Mouse (Mus musculus) kidney, embryonic 16.5 days (tissue): Measurements from ENCODE around the gene Tut1. TPM values are rescaled to one million over a fixed set of nuclear protein-coding genes. Genes with fewer than 3 reads are reported as not detected.

ENCODE experiments used
- ATAC-seq: fragments of 200-750 bp; cut with Nextera tagmentation; 2 replicates; pipeline ENCODE4 v1.8.0; 2017; ENCODE audit warnings: moderate TSS enrichment; ENCODE audit not compliant: low FRiP score, low TSS enrichment
- H3K27ac ChIP-seq: fragments of 300-500 bp; sonication (generic); 2 replicates; pipeline ENCODE4 v1.5.1; 2014; ENCODE audit warnings: low read length
- H3K27me3 ChIP-seq: fragments of 300-500 bp; sonication (generic); 2 replicates; pipeline ENCODE4 v1.6.1; 2014; ENCODE audit warnings: low read length, control low read depth, mixed read lengths; ENCODE audit not compliant: insufficient read depth
- H3K36me3 ChIP-seq: fragments of 300-500 bp; sonication (generic); 2 replicates; pipeline ENCODE4 v1.6.1; 2014; ENCODE audit warnings: low read length, control low read depth, mixed read lengths; ENCODE audit not compliant: insufficient read depth
- H3K4me1 ChIP-seq: fragments of 300-500 bp; sonication (generic); 2 replicates; pipeline ENCODE4 v1.6.1; 2014; ENCODE audit warnings: low read length, control low read depth, mixed read lengths; ENCODE audit not compliant: insufficient read depth
- H3K4me2 ChIP-seq: fragments of 300-500 bp; sonication (generic); replicated peaks from 2 replicates; pipeline ENCODE4 v1.6.1; 2014; ENCODE audit warnings: low read depth, low read length
- H3K4me3 ChIP-seq: fragments of 300-500 bp; sonication (generic); 2 replicates; pipeline ENCODE4 v1.5.1; 2014; ENCODE audit warnings: mild to moderate bottlenecking, low read length
- H3K9ac ChIP-seq: fragments of 300-500 bp; sonication (generic); replicated peaks from 2 replicates; pipeline ENCODE4 v1.6.1; 2014; ENCODE audit warnings: low read length
- H3K9me3 ChIP-seq: fragments of 300-500 bp; sonication (generic); 2 replicates; pipeline ENCODE4 v1.6.1; 2016; ENCODE audit warnings: low read length, control low read depth
- WGBS: fragments of 180-500 bp; shearing (Covaris S2); extraction: QIAGEN DNeasy Blood & Tissue Kit; methylation state at CpG from one replicate; pipeline ENCODE4 v1.1.7; 2014; 5-methylcytosine and 5-hydroxymethylcytosine counted together
- polyA plus RNA-seq: library from polyadenylated mRNA; unstranded; fragments of >200 nt; fragmentation: Nextera tagmentation; extraction: Ambion mirVana; gene quantifications from 2 replicates; pipeline ENCODE4 v1.2.1, GENCODE M21; 2015

Gene Tut1
- polyA plus RNA-seq, 1 experiment from 2014 or later = 36.0 TPM

DNA sequence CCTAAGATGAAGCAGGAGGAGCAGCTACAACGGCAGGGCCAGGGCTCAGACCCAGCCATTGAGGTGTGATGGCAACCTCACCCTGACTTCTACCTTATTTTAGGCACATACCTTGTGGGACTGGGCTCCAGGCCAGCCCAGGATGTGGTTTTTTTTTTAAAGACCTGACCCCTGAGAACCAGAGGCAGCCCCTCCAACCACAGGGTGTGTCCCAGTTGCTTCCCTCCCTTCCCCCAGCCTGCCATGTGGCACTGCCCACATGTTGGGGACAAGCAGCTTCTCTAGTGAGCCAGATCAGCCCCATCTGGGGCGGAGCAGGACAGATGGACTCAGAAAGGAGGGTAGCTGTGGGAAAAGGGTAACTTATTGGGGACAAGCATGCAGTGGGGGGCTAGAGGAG is 26.9 kb upstream of the Tut1 start:
- WGBS = 83% methylated on average over 2 of the region's 2 CpGs
- no peak overlapping the region for H3K27ac ChIP-seq
- no peak overlapping the region for H3K4me3 ChIP-seq
- no peaks in the 10 kb centered on the region for H3K9me3 ChIP-seq
- H3K9ac ChIP-seq = no peak overlapping the region
- no peak overlapping the region for H3K4me2 ChIP-seq
- no peak for ATAC-seq
- peaks cover 19% of the 10 kb centered on the region for H3K4me1 ChIP-seq
- H3K27me3 ChIP-seq = no peaks in the 10 kb centered on the region
- peaks cover 22% of the 10 kb centered on the region; the same call in 1 of the 2 replicates for H3K36me3 ChIP-seq

GRCm38 (mm10) chr19:8927891-8928525 is 25.6 kb upstream of the Tut1 start:
- Histone ChIP-seq H3K27ac (no peak overlapping the region), H3K36me3 (peaks cover 19% of the 10 kb centered on the region; the same call in 1 of the 2 replicates), H3K9me3 (no peaks in the 10 kb centered on the region), H3K4me2 (no peak overlapping the region), H3K27me3 (no peaks in the 10 kb centered on the region), H3K4me1 (peaks cover 18% of the 10 kb centered on the region), H3K9ac (no peak overlapping the region), H3K4me3 (no peak overlapping the region)
- 87% methylated on average over 12 of the region's 12 CpGs for WGBS
- no peak for ATAC-seq

DNA sequence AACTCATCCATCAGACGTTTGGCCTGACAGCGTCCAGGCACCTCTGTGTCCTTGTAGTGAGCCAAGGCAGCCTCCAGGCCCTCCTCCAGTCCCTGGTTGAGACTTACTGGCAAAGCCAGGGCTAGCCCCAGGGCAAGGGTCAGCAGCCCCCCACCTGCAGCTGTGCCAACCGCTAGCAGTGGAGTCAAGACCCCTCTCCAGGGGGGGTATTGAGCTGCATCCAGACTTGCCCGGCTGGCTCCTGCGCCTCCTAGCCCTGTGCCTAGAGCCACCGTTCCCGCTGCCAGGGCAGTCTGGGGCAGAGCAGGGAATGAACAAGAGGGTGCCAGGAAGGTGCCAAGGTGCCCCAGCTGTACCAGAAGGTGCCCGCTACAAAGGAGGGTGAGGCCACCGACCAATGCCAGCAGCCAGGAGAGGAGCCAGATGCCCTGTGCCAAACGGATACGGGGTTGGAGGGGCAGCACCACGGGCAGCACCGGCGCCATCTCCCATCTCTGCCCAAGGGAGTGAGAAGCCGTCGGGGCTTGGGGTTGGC is 24.9 kb upstream of the Tut1 start:
- WGBS = 22% methylated on average over 16 of the region's 16 CpGs

GRCm38 (mm10) chr19:8929224-8930088 is 24.2 kb upstream of the Tut1 start, which contains the start of the genes Rom1 and Eml3:
Gene Rom1, minus strand, starts transcription at chr19:8929356.
Gene Eml3, plus strand, starts transcription at chr19:8929552.
- Histone ChIP-seq H3K27me3 (no peaks in the 10 kb centered on the region), H3K36me3 (peaks cover 29% of the 10 kb centered on the region; the same call in 1 of the 2 replicates)
- 1% methylated on average over 71 of the region's 74 CpGs for WGBS

More for the DNA sequence above, 24.9 kb upstream of the Tut1 start:
- peak overlapping the region; percentile 90 for H3K4me3 ChIP-seq
- H3K4me1 ChIP-seq = peaks cover 18% of the 10 kb centered on the region
- H3K4me2 ChIP-seq = peak overlapping the region; percentile 76
- no peaks in the 10 kb centered on the region for H3K9me3 ChIP-seq
- peak overlapping the region; percentile 91 for H3K27ac ChIP-seq
- H3K36me3 ChIP-seq = peaks cover 23% of the 10 kb centered on the region; the same call in 1 of the 2 replicates
- no peaks in the 10 kb centered on the region for H3K27me3 ChIP-seq
- peak; percentile 37 for ATAC-seq
- H3K9ac ChIP-seq = peak overlapping the region; percentile 91

DNA sequence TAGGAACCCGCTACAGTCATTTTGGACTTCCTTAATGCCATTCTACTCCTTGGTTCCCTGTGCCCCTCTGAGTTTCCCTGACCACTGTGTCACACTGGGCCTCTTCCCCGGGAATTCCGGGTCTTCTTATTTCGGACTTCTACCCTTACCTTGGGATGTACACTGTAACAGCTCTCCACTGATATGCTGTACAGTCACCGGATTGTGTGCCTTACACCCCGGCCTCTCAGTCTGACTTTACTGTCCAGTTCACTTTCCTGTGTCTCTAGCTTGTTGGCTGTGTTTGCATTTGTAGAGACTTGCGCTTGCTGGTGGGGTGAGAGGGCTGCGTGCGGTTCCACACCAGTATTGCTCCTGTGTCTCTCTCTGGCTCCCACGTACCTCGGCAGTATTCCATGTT is 23.5 kb upstream of the Tut1 start:
- ATAC-seq = no peak
- WGBS = 5% methylated on average over 11 of the region's 11 CpGs
- Histone ChIP-seq H3K27ac (peak overlapping the region; percentile 91), H3K4me1 (peaks cover 18% of the 10 kb centered on the region), H3K27me3 (no peaks in the 10 kb centered on the region), H3K36me3 (peaks cover 34% of the 10 kb centered on the region; the same call in 1 of the 2 replicates), H3K4me2 (peak overlapping the region; percentile 76), H3K4me3 (peak overlapping the region; percentile 90), H3K9ac (peak overlapping the region; percentile 91), H3K9me3 (no peaks in the 10 kb centered on the region)

More at GRCm38 (mm10) chr19:8929224-8930088, 24.2 kb upstream of the Tut1 start, which contains the start of the genes Rom1 and Eml3:
- Histone ChIP-seq H3K4me1 (peaks cover 18% of the 10 kb centered on the region), H3K4me2 (peak within 1 kb of the TSS; percentile 76), H3K9ac (peak within 1 kb of the TSS; percentile 91), H3K4me3 (peak within 1 kb of the TSS; percentile 90), H3K27ac (peak within 1 kb of the TSS; percentile 91), H3K9me3 (no peaks in the 10 kb centered on the region)
- peak; percentile 89 for ATAC-seq

GRCm38 (mm10) chr19:8930771-8931170 is 22.9 kb upstream of the Tut1 start:
- Histone ChIP-seq H3K9ac (peak overlapping the region; percentile 91), H3K27ac (no peak overlapping the region), H3K27me3 (no peaks in the 10 kb centered on the region), H3K4me3 (peak overlapping the region; percentile 90), H3K4me2 (peak overlapping the region; percentile 76), H3K4me1 (peaks cover 18% of the 10 kb centered on the region), H3K9me3 (no peaks in the 10 kb centered on the region), H3K36me3 (peaks cover 32% of the 10 kb centered on the region)
- ATAC-seq = no peak
- 74% methylated on average over 7 of the region's 7 CpGs for WGBS

GRCm38 (mm10) chr19:8936736-8937135 is 16.9 kb upstream of the Tut1 start:
- peaks cover 10% of the 10 kb centered on the region for H3K4me1 ChIP-seq
- no peak overlapping the region for H3K4me3 ChIP-seq
- H3K36me3 ChIP-seq = peaks cover 43% of the 10 kb centered on the region
- no peak overlapping the region for H3K4me2 ChIP-seq
- H3K9me3 ChIP-seq = no peaks in the 10 kb centered on the region
- H3K27me3 ChIP-seq = no peaks in the 10 kb centered on the region
- 86% methylated on average over 2 of the region's 2 CpGs for WGBS
- no peak overlapping the region for H3K27ac ChIP-seq
- ATAC-seq = no peak
- H3K9ac ChIP-seq = no peak overlapping the region

DNA sequence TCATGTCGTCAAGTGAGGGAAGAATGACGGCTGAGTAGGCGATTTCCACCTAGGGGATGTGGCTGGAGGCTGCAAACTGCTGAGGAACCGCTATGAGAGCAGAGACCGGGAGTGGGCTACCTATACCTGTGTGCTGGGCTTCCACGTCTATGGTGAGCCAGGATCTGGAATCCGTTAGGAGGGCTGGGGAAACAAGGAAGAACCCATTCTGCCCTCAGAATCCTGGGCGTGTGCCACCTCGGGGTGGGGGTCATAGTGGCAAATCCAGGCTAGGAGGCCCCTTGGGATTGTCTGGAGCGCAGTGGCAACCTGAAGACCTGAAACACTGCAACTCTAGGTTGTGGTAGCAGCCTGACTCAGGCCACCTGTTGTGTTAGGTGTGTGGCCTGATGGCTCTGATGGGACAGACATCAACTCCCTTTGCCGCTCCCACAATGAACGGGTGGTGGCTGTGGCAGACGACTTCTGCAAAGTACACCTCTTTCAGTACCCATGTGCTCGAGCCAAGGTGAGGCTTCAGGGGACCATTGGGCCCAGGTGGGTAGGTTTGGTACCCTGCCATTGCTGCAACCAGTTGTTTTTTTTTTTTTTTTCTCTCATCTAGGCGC is 13.0 kb upstream of the Tut1 start:
- Histone ChIP-seq H3K4me2 (peak overlapping the region; percentile 69), H3K4me3 (peak overlapping the region; percentile 98), H3K4me1 (peaks cover 34% of the 10 kb centered on the region), H3K36me3 (peaks cover 36% of the 10 kb centered on the region), H3K27ac (no peak overlapping the region), H3K27me3 (no peaks in the 10 kb centered on the region), H3K9me3 (no peaks in the 10 kb centered on the region), H3K9ac (no peak overlapping the region)
- no peak for ATAC-seq
- WGBS = 75% methylated on average over 15 of the region's 15 CpGs

DNA sequence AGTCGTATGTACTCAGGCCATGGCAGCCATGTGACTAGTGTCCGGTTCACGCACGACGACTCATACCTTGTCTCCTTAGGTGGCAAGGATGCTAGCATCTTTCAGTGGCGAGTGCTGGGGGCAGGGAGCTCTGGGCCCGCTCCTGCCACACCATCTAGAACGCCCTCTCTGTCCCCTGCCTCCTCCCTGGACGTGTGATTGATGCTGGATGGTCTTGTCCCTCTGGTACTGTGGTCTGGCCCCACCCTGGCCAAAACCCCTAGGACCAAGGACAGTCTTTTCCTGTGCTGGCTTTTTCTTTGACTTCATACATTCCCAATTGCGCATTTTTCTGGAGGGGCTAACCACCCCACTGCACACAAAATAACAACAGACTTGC is 12.5 kb upstream of the Tut1 start:
- H3K4me2 ChIP-seq = peak overlapping the region; percentile 69
- H3K27me3 ChIP-seq = no peaks in the 10 kb centered on the region
- H3K36me3 ChIP-seq = peaks cover 39% of the 10 kb centered on the region
- peak; percentile 28; the same call in 1 of the 2 replicates for ATAC-seq
- no peaks in the 10 kb centered on the region for H3K9me3 ChIP-seq
- 25% methylated on average over 10 of the region's 10 CpGs for WGBS
- peak overlapping the region; percentile 98 for H3K4me3 ChIP-seq
- H3K9ac ChIP-seq = peak overlapping the region; percentile 99
- peak overlapping the region; percentile 81 for H3K27ac ChIP-seq
- peaks cover 34% of the 10 kb centered on the region for H3K4me1 ChIP-seq
